Comparison of ENCODE assay signal across 12 mouse cellular contexts in the genomic region with DNA sequence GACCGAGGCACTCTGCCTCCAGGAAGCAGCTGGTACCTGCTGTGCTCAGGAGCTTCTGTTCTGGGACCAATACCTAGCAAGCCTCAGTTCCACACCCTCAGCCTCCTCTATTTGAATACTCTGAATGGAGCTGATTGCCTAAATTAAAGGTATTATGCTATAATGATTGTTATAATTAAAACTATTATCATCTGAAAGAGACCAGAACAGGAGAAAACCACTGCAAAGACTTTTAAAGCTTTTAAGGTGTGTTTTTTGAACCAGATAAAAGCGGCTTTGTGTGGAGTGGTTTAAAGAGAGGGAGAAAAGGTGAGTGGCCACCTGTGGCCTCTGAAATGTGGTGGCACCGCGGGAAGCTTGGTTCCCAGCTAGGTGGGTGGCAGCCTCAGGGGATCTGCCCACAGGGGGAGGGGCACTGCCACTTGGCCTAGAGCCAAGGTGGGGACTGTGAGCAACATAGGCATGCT.
"Had no signal": no experiment of that assay in that cellular context is flagged by ENCODE, and none has a peak within 500 bp of the region (broad histone marks: within the 10 kb centered on the region; RNA-seq: fewer than 3 reads in every experiment).

No protein-coding gene starts in this region.

- H3K9ac ChIP-seq: limb, embryonic 15.5 days; liver, embryonic 12.5 days; neural tube, embryonic 15.5 days; stomach, embryonic 15.5 days had no signal

- H3K4me1 ChIP-seq: limb, embryonic 15.5 days; liver, embryonic 12.5 days; midbrain, embryonic 10.5 days; neural tube, embryonic 15.5 days had no signal

- DNase-seq: kidney, adult 2 months; kidney, postnatal 14 days; midbrain, embryonic 14.5 days; thymus, adult 2 months; thymus, postnatal 25 days had no signal

- H3K27ac ChIP-seq: limb, embryonic 15.5 days; liver, embryonic 12.5 days; midbrain, embryonic 10.5 days; neural tube, embryonic 15.5 days; stomach, embryonic 15.5 days had no signal

- H3K36me3 ChIP-seq: limb, embryonic 15.5 days; liver, embryonic 12.5 days; midbrain, embryonic 10.5 days; neural tube, embryonic 15.5 days; stomach, embryonic 15.5 days had no signal

- ATAC-seq: intestine, embryonic 16.5 days; liver, embryonic 12.5 days had no signal

- H3K27me3 ChIP-seq: limb, embryonic 15.5 days; liver, embryonic 12.5 days; stomach, embryonic 15.5 days had no signal

- H3K4me3 ChIP-seq: limb, embryonic 15.5 days; liver, embryonic 12.5 days; midbrain, embryonic 10.5 days; myocyte; neural tube, embryonic 15.5 days; stomach, embryonic 15.5 days had no signal

- H3K4me2 ChIP-seq: limb, embryonic 15.5 days; liver, embryonic 12.5 days; neural tube, embryonic 15.5 days; stomach, embryonic 15.5 days had no signal

- H3K9me3 ChIP-seq: limb, embryonic 15.5 days; liver, embryonic 12.5 days; midbrain, embryonic 10.5 days; neural tube, embryonic 15.5 days; stomach, embryonic 15.5 days had no signal
